Mouse (Mus musculus): ENCODE measurements around the gene Agap1. TPM values are rescaled to one million over a fixed set of nuclear protein-coding genes. Genes with fewer than 3 reads are reported as not detected.

The Agap1 gene
- polyA plus RNA-seq, 1 experiment from 2014 or later = 17.9 TPM

- Histone ChIP-seq H3K9ac (ENCODE audit: low read length) (peak overlapping the region; percentile 51), H3K27ac (ENCODE audit: low read depth) (peak overlapping the region; percentile 16; the same call in 1 of the 2 replicates), H3K4me3 (ENCODE audit: low read depth, low read length) (peak overlapping the region; percentile 60), H3K4me2 (ENCODE audit: low read length) (peak overlapping the region; percentile 100), H3K9me3 (ENCODE audit: control insufficient read depth, low read length) (no peaks in the 10 kb centered on the region), H3K27me3 (replicated peaks; ENCODE audit: control insufficient read depth, insufficient read depth, low read length) (peaks cover 13% of the 10 kb centered on the region; the same call in 1 of the 2 replicates), H3K4me1 (replicated peaks; ENCODE audit: control insufficient read depth, insufficient read depth, low read length) (peaks cover 26% of the 10 kb centered on the region), H3K36me3 (ENCODE audit: control insufficient read depth, insufficient read depth, low read length) (no peaks in the 10 kb centered on the region)
- peak; percentile 84 for ATAC-seq (replicated peaks; ENCODE audit: low FRiP score, low TSS enrichment, low read depth)
- DNase-seq (ENCODE audit: low spot score) = peak; percentile 89
- under 1% methylated on average over 143 of the region's 146 CpGs for WGBS
Observed at GRCm38 (mm10) chr1:89580031-89580998, 125.7 kb downstream of the Agap1 start.

- Histone ChIP-seq H3K36me3 (ENCODE audit: control insufficient read depth, insufficient read depth, low read length) (no peaks in the 10 kb centered on the region), H3K27ac (ENCODE audit: low read depth) (no peak overlapping the region), H3K27me3 (replicated peaks; ENCODE audit: control insufficient read depth, insufficient read depth, low read length) (peaks cover 13% of the 10 kb centered on the region; the same call in 1 of the 2 replicates), H3K9me3 (ENCODE audit: control insufficient read depth, low read length) (no peaks in the 10 kb centered on the region), H3K4me3 (ENCODE audit: low read depth, low read length) (peak overlapping the region; percentile 60), H3K4me2 (ENCODE audit: low read length) (peak overlapping the region; percentile 100), H3K9ac (ENCODE audit: low read length) (peak overlapping the region; percentile 51), H3K4me1 (replicated peaks; ENCODE audit: control insufficient read depth, insufficient read depth, low read length) (peaks cover 20% of the 10 kb centered on the region)
- under 1% methylated on average over 95 of the region's 95 CpGs for WGBS
- DNase-seq (ENCODE audit: low spot score) (peak; percentile 79), ATAC-seq (replicated peaks; ENCODE audit: low FRiP score, low TSS enrichment, low read depth) (peak; percentile 42; the same call in 1 of the 2 replicates)
Observed at GRCm38 (mm10) chr1:89580999-89581765, 126.6 kb downstream of the Agap1 start.

- 24% methylated on average over 6 of the region's 6 CpGs for WGBS
- peak overlapping the region; percentile 51 for H3K9ac ChIP-seq (ENCODE audit: low read length)
- H3K4me3 ChIP-seq (ENCODE audit: low read depth, low read length) = peak overlapping the region; percentile 60
Observed at GRCm38 (mm10) chr1:89581766-89582125, 127.1 kb downstream of the Agap1 start.

DNA sequence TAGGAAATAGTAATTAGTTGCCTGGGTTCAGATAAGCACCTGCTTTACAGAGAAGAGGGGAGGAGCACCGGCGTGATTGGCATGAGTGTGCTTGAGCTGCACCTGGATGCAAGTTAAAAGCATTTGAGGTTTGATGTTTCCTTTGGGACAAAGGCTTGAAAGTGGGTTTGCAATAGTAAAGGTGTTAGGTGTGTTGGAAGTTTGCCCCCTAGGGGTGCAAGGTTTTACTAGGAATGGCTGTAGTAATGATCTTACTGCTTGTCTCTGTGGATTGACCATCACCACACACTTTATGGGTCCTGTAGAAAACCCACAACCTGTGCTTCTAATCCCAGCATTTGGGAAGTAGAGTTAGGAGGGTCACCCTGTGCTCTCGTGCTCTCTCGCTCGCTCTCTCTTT is 128.8 kb downstream of the Agap1 start:
- Histone ChIP-seq H3K36me3 (ENCODE audit: control insufficient read depth, insufficient read depth, low read length) (no peaks in the 10 kb centered on the region), H3K4me1 (replicated peaks; ENCODE audit: control insufficient read depth, insufficient read depth, low read length) (peaks cover 11% of the 10 kb centered on the region), H3K9me3 (ENCODE audit: control insufficient read depth, low read length) (no peaks in the 10 kb centered on the region), H3K27me3 (replicated peaks; ENCODE audit: control insufficient read depth, insufficient read depth, low read length) (peaks cover 13% of the 10 kb centered on the region; the same call in 1 of the 2 replicates), H3K4me2 (ENCODE audit: low read length) (no peak overlapping the region), H3K4me3 (ENCODE audit: low read depth, low read length) (no peak overlapping the region), H3K27ac (ENCODE audit: low read depth) (no peak overlapping the region), H3K9ac (ENCODE audit: low read length) (no peak overlapping the region)
- DNase-seq (ENCODE audit: low spot score) (no peak), ATAC-seq (replicated peaks; ENCODE audit: low FRiP score, low TSS enrichment, low read depth) (no peak)
- 89% methylated on average over 5 of the region's 5 CpGs for WGBS

More at GRCm38 (mm10) chr1:89581766-89582125, 127.1 kb downstream of the Agap1 start:
- peak; percentile 57 for DNase-seq (ENCODE audit: low spot score)
- H3K4me2 ChIP-seq (ENCODE audit: low read length) = peak overlapping the region; percentile 100
- H3K4me1 ChIP-seq (replicated peaks; ENCODE audit: control insufficient read depth, insufficient read depth, low read length) = peaks cover 14% of the 10 kb centered on the region
- H3K9me3 ChIP-seq (ENCODE audit: control insufficient read depth, low read length) = no peaks in the 10 kb centered on the region
- peaks cover 13% of the 10 kb centered on the region; the same call in 1 of the 2 replicates for H3K27me3 ChIP-seq (replicated peaks; ENCODE audit: control insufficient read depth, insufficient read depth, low read length)
- no peak for ATAC-seq (replicated peaks; ENCODE audit: low FRiP score, low TSS enrichment, low read depth)
- no peak overlapping the region for H3K27ac ChIP-seq (ENCODE audit: low read depth)
- no peaks in the 10 kb centered on the region for H3K36me3 ChIP-seq (ENCODE audit: control insufficient read depth, insufficient read depth, low read length)

DNA sequence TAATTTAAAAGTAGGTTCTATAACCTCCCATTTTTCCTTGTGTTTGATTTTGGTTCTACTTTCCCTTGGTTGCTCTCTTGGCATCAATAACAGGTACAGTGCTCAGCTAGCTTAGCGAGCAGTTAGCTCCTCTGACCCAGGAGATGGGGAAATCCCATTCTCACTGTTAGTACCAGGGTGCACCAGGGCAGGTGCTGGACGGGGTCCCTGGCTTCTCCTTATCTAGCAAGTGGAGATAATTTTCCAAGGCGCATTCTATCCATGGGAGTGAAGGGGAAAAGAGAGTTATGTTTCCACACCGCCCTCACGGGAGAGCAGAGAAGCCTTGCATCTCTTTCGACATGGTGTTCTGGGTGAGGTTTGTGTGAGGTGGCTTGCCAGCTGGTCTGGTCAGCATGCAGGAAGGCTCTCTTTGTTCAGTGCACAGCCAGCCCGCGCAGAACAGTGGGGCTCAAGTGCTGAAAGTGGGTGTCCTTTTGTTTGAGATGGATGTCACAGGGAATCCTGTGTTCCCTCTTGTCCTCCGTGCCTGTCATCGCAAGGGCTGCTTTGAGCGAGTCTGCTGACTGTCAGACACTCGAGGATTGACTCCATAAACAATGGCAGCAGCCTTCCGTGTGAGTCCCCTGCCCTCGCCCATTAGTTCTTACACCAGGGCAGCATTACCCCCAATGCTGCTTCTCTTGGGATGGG is 132.5 kb downstream of the Agap1 start:
- ATAC-seq (replicated peaks; ENCODE audit: low FRiP score, low TSS enrichment, low read depth) (no peak), DNase-seq (ENCODE audit: low spot score) (no peak)
- Histone ChIP-seq H3K9me3 (ENCODE audit: control insufficient read depth, low read length) (0 out of 2 replicates have a peak, but pooled peaks cover 5% of the 10 kb centered on the region), H3K4me3 (ENCODE audit: low read depth, low read length) (no peak overlapping the region), H3K27ac (ENCODE audit: low read depth) (no peak overlapping the region), H3K27me3 (replicated peaks; ENCODE audit: control insufficient read depth, insufficient read depth, low read length) (peaks cover 6% of the 10 kb centered on the region; the same call in 1 of the 2 replicates), H3K4me2 (ENCODE audit: low read length) (no peak overlapping the region), H3K4me1 (replicated peaks; ENCODE audit: control insufficient read depth, insufficient read depth, low read length) (no peaks in the 10 kb centered on the region), H3K36me3 (ENCODE audit: control insufficient read depth, insufficient read depth, low read length) (no peaks in the 10 kb centered on the region), H3K9ac (ENCODE audit: low read length) (no peak overlapping the region)
- WGBS = 48% methylated on average over 14 of the region's 14 CpGs

DNA sequence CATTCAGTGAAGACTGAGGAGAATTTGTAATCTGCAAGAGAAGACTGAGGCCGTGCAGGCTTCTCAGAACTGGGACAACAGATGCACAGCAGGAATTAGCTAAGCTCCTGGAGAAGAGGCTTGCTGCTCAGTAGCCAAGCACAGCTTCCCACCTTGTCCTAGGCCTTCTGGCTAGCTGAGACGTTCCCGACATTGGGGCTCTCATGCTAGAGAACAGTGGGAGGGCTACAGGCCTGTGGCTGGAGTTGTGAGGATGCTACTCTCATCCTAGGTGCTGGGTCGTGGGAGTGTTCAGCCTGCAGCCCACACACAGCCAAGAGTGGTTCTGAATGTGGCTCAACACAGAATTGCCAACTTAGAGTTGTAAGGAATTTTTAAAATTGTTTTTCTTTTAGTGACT is 133.5 kb downstream of the Agap1 start:
- Histone ChIP-seq H3K9me3 (ENCODE audit: control insufficient read depth, low read length) (0 out of 2 replicates have a peak, but pooled peaks cover 7% of the 10 kb centered on the region), H3K27me3 (replicated peaks; ENCODE audit: control insufficient read depth, insufficient read depth, low read length) (no peaks in the 10 kb centered on the region), H3K36me3 (ENCODE audit: control insufficient read depth, insufficient read depth, low read length) (no peaks in the 10 kb centered on the region), H3K27ac (ENCODE audit: low read depth) (no peak overlapping the region), H3K9ac (ENCODE audit: low read length) (no peak overlapping the region), H3K4me3 (ENCODE audit: low read depth, low read length) (no peak overlapping the region), H3K4me2 (ENCODE audit: low read length) (no peak overlapping the region), H3K4me1 (replicated peaks; ENCODE audit: control insufficient read depth, insufficient read depth, low read length) (no peaks in the 10 kb centered on the region)
- ATAC-seq (replicated peaks; ENCODE audit: low FRiP score, low TSS enrichment, low read depth) (no peak), DNase-seq (ENCODE audit: low spot score) (no peak)
- WGBS = 65% methylated on average over 4 of the region's 4 CpGs

- 91% methylated on average over 7 of the region's 7 CpGs for WGBS
- H3K9me3 ChIP-seq (ENCODE audit: control insufficient read depth, low read length) = 0 out of 2 replicates have a peak, but pooled peaks cover 7% of the 10 kb centered on the region
- H3K4me1 ChIP-seq (replicated peaks; ENCODE audit: control insufficient read depth, insufficient read depth, low read length) = no peaks in the 10 kb centered on the region
- DNase-seq (ENCODE audit: low spot score) (no peak), ATAC-seq (replicated peaks; ENCODE audit: low FRiP score, low TSS enrichment, low read depth) (no peak)
- H3K36me3 ChIP-seq (ENCODE audit: control insufficient read depth, insufficient read depth, low read length) = no peaks in the 10 kb centered on the region
- no peak overlapping the region for H3K4me3 ChIP-seq (ENCODE audit: low read depth, low read length)
- H3K9ac ChIP-seq (ENCODE audit: low read length) = no peak overlapping the region
- H3K4me2 ChIP-seq (ENCODE audit: low read length) = no peak overlapping the region
- H3K27ac ChIP-seq (ENCODE audit: low read depth) = no peak overlapping the region
- H3K27me3 ChIP-seq (replicated peaks; ENCODE audit: control insufficient read depth, insufficient read depth, low read length) = no peaks in the 10 kb centered on the region
Observed at GRCm38 (mm10) chr1:89590994-89591393, 136.4 kb downstream of the Agap1 start.

DNA sequence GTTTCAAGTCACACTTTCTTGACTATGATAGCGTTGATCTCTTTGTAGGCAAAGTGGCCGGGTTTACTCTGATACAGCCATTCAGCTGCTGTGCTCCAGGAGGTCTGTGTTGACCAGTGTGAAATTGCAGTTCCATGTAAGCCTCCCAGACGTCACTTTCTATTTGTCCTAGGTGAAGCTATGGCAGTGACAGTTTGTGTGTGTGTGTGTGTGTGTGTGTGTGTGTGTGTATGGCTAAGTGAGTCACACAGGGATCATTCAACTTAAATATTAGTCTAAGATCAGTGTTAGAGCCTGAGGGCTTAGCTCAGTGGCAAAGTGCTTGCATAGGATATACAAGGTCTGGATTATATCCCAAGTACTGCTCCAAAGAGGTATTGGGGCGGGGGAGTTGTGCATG is 138.6 kb downstream of the Agap1 start:
- Histone ChIP-seq H3K9ac (ENCODE audit: low read length) (no peak overlapping the region), H3K9me3 (ENCODE audit: control insufficient read depth, low read length) (0 out of 2 replicates have a peak, but pooled peaks cover 7% of the 10 kb centered on the region), H3K36me3 (ENCODE audit: control insufficient read depth, insufficient read depth, low read length) (no peaks in the 10 kb centered on the region), H3K27ac (ENCODE audit: low read depth) (no peak overlapping the region), H3K4me3 (ENCODE audit: low read depth, low read length) (no peak overlapping the region), H3K4me1 (replicated peaks; ENCODE audit: control insufficient read depth, insufficient read depth, low read length) (no peaks in the 10 kb centered on the region), H3K4me2 (ENCODE audit: low read length) (no peak overlapping the region), H3K27me3 (replicated peaks; ENCODE audit: control insufficient read depth, insufficient read depth, low read length) (no peaks in the 10 kb centered on the region)
- no peak for ATAC-seq (replicated peaks; ENCODE audit: low FRiP score, low TSS enrichment, low read depth)
- 73% methylated on average over 4 of the region's 4 CpGs for WGBS
- DNase-seq (ENCODE audit: low spot score) = no peak

Data from intestine, embryonic 14.5 days (tissue).